Mouse (Mus musculus) CH12.LX (cell line): ENCODE results near the gene Nxpe5.

Experiments used
- BHLHE40 ChIP-seq: IDR thresholded peaks from 2 replicates; pipeline ENCODE4 v1.6.1; 2011; ENCODE audit warnings: mild to moderate bottlenecking, low read depth, low read length, improper control_type of control experiment
- EP300 ChIP-seq: IDR thresholded peaks from 2 replicates; pipeline ENCODE4 v1.6.1; 2011; ENCODE audit warnings: low read length, improper control_type of control experiment
- GABPA ChIP-seq: IDR thresholded peaks from 2 replicates; pipeline ENCODE4 v1.6.1; 2012; ENCODE audit warnings: low read depth, low read length, improper control_type of control experiment, inconsistent platforms; ENCODE audit not compliant: insufficient replicate concordance
- MXI1 ChIP-seq: IDR thresholded peaks from 2 replicates; pipeline ENCODE4 v1.6.1; 2011; ENCODE audit warnings: mild to moderate bottlenecking, low read depth, low read length, improper control_type of control experiment
- TBP ChIP-seq: conservative IDR thresholded peaks from 2 replicates; pipeline ENCODE4 v1.6.1; 2011; ENCODE audit warnings: low read depth, low read length, improper control_type of control experiment
- ZKSCAN1 ChIP-seq: IDR thresholded peaks from 2 replicates; pipeline ENCODE4 v1.6.1; 2012; ENCODE audit warnings: low read depth, inconsistent platforms, low read length, improper control_type of control experiment, borderline replicate concordance
- ZMIZ1 ChIP-seq: IDR thresholded peaks from 2 replicates; pipeline ENCODE4 v1.6.1; 2012; ENCODE audit warnings: low read depth, mild to moderate bottlenecking, inconsistent platforms, low read length, improper control_type of control experiment

DNA sequence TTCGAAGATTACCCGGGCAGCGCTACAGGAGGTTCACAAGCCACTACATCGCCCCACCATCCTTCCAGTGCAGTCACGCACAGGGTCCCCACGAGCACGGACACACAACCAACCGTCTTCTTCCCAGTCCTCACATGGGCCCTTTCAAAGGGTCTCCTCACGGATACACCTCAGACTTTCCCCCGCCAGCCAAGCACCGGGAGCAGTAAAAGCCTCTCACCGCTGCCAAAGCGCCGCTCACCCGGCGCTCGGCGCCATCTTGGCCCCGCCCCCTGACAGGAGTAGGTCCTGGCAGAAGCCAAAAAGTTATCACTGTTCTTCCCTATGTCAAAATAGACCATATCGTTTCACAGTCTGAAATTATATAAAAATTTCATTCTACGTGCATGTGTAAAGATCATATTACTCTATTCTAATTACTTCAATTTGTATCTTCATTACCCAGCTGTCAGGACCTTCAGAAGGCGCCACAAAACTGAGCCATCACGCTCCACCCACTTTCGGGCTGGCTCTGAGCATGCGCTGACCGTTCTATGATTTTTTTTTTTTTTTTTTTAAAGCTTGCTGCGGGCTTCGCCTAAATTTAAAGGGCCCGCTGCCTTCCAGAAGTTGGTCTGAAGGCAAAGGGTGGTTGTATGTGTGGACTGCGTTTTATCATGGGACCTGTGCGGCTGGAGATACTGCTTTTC lies 38.6 kb upstream of the Nxpe5 start, which contains the start of the genes Taf6 and Cnpy4:
- TF ChIP-seq BHLHE40 (no peak), ZMIZ1 (no peak), TBP (peak; percentile 96), EP300 (no peak), MXI1 (no peak; the same call in 1 of the 2 replicates), ZKSCAN1 (no peak), GABPA (no peak)
